Mouse (Mus musculus): Measurements from ENCODE around the gene Itga3. TPM values are rescaled to one million over a fixed set of nuclear protein-coding genes. Genes with fewer than 3 reads are reported as not detected.

Gene Itga3
- polyA plus RNA-seq, 1 experiment from 2014 or later = 12.1 TPM

DNA sequence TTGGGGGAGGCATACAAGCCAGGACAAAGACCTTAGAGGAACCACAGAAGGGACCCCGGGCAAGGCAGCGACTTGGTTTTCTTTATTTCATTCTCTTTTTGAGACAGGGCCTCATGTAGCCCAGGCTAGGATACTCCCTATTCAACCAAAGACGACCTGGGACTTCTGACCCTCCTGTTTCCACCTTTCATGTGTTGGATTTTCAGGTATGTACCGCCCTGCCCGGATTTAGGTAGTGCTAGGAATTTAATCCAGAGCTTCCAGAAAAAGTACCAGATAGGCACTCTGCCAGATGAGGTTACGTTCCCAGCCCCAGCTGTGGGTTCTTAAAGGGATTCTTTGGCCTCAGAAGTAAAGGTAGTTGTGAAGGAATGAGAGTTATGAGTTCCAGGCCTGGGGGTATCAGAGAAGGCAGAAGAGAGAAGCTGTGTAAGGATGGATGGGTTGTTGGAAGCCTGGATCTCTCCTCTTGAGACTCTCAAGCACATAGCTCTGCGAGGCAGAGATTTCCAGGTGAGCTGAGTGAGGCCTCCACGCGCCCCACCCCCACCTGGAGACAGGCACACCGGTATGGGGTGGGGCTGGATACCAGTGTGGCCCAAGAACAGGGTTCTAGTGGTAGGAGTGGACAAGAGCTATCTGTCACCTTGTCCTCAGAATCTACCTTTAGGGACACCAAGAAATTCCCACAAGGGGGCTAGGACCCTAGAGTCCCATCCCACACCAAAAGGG lies 7.2 kb downstream of the Itga3 start:
- Histone ChIP-seq H3K9me3 (replicated peaks) (0 out of 2 replicates have a peak, but pooled peaks cover 3% of the 10 kb centered on the region), H3K4me3 (no peak overlapping the region), H3K4me2 (no peak overlapping the region), H3K4me1 (replicated peaks) (peaks cover 58% of the 10 kb centered on the region), H3K27me3 (replicated peaks) (no peaks in the 10 kb centered on the region), H3K9ac (no peak overlapping the region), H3K27ac (ENCODE audit: poor library complexity, severe bottlenecking) (peak overlapping the region; percentile 88; the same call in 1 of the 2 replicates), H3K36me3 (peaks cover 19% of the 10 kb centered on the region)
- ATAC-seq (ENCODE audit: insufficient number of reproducible peaks, low FRiP score) = no peak
- 78% methylated on average over 10 of the region's 10 CpGs for WGBS

DNA sequence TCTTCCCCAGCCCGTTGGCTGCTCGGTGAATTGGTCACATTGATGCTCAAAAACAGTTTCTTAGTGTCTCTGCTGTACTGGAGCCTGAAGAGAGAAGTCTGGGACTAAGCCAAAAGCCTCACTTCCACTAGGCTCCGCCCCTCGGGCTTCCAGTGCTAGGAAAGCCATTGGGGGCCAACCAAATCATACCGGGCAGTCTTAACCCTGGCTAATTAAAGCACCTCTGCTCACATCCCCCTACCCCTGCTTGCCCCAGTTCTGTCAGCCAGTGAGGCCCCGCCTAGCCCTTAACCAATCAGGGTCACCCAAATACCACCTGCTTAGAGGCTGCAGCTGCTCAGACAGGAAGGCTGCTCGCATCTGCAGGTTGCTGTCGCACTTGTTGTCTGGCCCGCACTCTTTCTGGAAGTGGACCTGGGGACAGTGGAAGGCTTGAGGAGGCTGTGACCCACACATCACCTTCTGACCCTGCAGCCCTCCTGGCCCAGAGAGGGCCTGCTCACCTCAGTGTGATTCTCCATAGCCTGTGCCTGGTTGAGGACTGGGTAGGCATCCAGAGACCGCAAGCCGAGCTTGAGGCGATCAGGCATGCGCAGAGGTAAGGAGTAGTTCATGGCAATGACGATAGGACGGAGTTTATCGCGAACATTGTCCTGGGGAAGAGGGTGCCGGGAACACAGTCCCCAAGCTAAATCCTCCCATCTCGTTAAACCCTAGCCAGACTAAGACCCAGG lies 19.7 kb downstream of the Itga3 start:
- Histone ChIP-seq H3K36me3 (peaks cover 72% of the 10 kb centered on the region), H3K9me3 (replicated peaks) (no peaks in the 10 kb centered on the region), H3K4me2 (no peak overlapping the region), H3K27ac (ENCODE audit: poor library complexity, severe bottlenecking) (no peak overlapping the region), H3K4me3 (no peak overlapping the region), H3K9ac (no peak overlapping the region), H3K4me1 (replicated peaks) (peaks cover 5% of the 10 kb centered on the region), H3K27me3 (replicated peaks) (peaks cover 11% of the 10 kb centered on the region)
- ATAC-seq (ENCODE audit: insufficient number of reproducible peaks, low FRiP score) = no peak
- 44% methylated on average over 19 of the region's 19 CpGs for WGBS

DNA sequence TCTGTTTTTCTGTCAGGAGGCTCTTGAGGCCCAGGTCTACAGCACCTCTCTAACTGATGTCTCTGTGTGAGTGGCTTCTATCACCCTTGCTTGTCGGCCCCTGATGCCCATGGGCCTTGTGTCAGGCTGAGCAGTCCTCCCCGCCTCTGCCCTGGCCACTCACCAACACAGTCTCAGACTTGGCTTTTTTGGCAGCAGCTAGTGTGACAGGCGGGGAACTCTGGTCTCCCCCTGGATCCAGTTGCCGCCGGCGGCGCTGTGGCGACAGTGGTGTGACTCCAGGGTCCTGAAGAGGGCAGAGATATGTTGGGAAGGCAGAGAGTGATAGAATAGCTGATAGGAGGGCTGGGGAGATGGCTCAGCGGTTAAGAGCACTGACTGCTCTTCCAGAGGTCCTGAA lies 23.5 kb downstream of the Itga3 start:
- Histone ChIP-seq H3K4me3 (no peak overlapping the region), H3K9ac (no peak overlapping the region), H3K27ac (ENCODE audit: poor library complexity, severe bottlenecking) (no peak overlapping the region), H3K9me3 (replicated peaks) (no peaks in the 10 kb centered on the region), H3K27me3 (replicated peaks) (peaks cover 10% of the 10 kb centered on the region), H3K36me3 (peaks cover 47% of the 10 kb centered on the region), H3K4me2 (no peak overlapping the region), H3K4me1 (replicated peaks) (peaks cover 5% of the 10 kb centered on the region)
- 56% methylated on average over 9 of the region's 9 CpGs for WGBS
- no peak for ATAC-seq (ENCODE audit: insufficient number of reproducible peaks, low FRiP score)

- no peaks in the 10 kb centered on the region; the same call in 1 of the 2 replicates for H3K27me3 ChIP-seq (replicated peaks)
- H3K4me1 ChIP-seq (replicated peaks) = no peaks in the 10 kb centered on the region
- peaks cover 20% of the 10 kb centered on the region; the same call in 1 of the 2 replicates for H3K36me3 ChIP-seq
- H3K27ac ChIP-seq (ENCODE audit: poor library complexity, severe bottlenecking) = no peak overlapping the region
- no peak overlapping the region for H3K9ac ChIP-seq
- no peak overlapping the region for H3K4me3 ChIP-seq
- H3K4me2 ChIP-seq = no peak overlapping the region
- 59% methylated on average over 9 of the region's 9 CpGs for WGBS
- no peak for ATAC-seq (ENCODE audit: insufficient number of reproducible peaks, low FRiP score)
- H3K9me3 ChIP-seq (replicated peaks) = no peaks in the 10 kb centered on the region
Observed at GRCm38 (mm10) chr11:95046980-95047680, 29.5 kb downstream of the Itga3 start.

- Histone ChIP-seq H3K27me3 (replicated peaks) (no peaks in the 10 kb centered on the region; the same call in 1 of the 2 replicates), H3K9me3 (replicated peaks) (no peaks in the 10 kb centered on the region), H3K36me3 (peaks cover 14% of the 10 kb centered on the region), H3K27ac (ENCODE audit: poor library complexity, severe bottlenecking) (no peak overlapping the region), H3K4me3 (no peak overlapping the region), H3K4me1 (replicated peaks) (peaks cover 14% of the 10 kb centered on the region; the same call in 1 of the 2 replicates), H3K9ac (no peak overlapping the region), H3K4me2 (no peak overlapping the region)
- 54% methylated on average over 12 of the region's 13 CpGs for WGBS
- ATAC-seq (ENCODE audit: insufficient number of reproducible peaks, low FRiP score) = no peak
Observed at GRCm38 (mm10) chr11:95044185-95044870, 32.3 kb downstream of the Itga3 start.

GRCm38 (mm10) chr11:95043608-95044007 lies 33.0 kb downstream of the Itga3 start:
- Histone ChIP-seq H3K36me3 (peaks cover 21% of the 10 kb centered on the region), H3K9ac (no peak overlapping the region), H3K4me1 (replicated peaks) (peaks cover 14% of the 10 kb centered on the region; the same call in 1 of the 2 replicates), H3K9me3 (replicated peaks) (no peaks in the 10 kb centered on the region), H3K4me3 (no peak overlapping the region), H3K4me2 (no peak overlapping the region), H3K27ac (ENCODE audit: poor library complexity, severe bottlenecking) (no peak overlapping the region), H3K27me3 (replicated peaks) (no peaks in the 10 kb centered on the region; the same call in 1 of the 2 replicates)
- WGBS = 45% methylated on average over 7 of the region's 7 CpGs
- ATAC-seq (ENCODE audit: insufficient number of reproducible peaks, low FRiP score) = no peak

DNA sequence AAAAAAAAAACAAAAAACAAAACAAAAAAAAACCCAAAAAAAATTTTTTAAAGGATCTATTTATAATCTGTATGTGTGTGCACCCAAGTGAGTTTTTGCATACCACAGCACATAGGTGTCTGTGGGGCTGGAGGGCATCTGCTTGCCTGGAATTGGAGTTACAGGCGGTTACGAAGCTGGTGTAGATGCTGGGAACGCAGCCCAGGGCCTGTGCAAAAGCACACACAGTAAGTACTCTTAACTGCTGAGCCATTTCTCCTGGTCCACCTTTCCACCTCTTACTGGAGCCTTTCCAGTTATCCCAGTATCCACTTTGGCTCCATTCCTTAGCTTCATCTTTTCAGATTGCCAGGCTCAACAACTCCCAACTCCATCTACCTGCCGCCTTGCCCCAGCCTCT lies 33.5 kb downstream of the Itga3 start:
- no peak overlapping the region for H3K27ac ChIP-seq (ENCODE audit: poor library complexity, severe bottlenecking)
- 78% methylated on average over 4 of the region's 4 CpGs for WGBS
- H3K9ac ChIP-seq = no peak overlapping the region
- H3K27me3 ChIP-seq (replicated peaks) = no peaks in the 10 kb centered on the region; the same call in 1 of the 2 replicates
- peaks cover 26% of the 10 kb centered on the region for H3K36me3 ChIP-seq
- H3K4me2 ChIP-seq = no peak overlapping the region
- H3K4me3 ChIP-seq = no peak overlapping the region
- H3K9me3 ChIP-seq (replicated peaks) = no peaks in the 10 kb centered on the region
- ATAC-seq (ENCODE audit: insufficient number of reproducible peaks, low FRiP score) = no peak
- peaks cover 14% of the 10 kb centered on the region; the same call in 1 of the 2 replicates for H3K4me1 ChIP-seq (replicated peaks)

DNA sequence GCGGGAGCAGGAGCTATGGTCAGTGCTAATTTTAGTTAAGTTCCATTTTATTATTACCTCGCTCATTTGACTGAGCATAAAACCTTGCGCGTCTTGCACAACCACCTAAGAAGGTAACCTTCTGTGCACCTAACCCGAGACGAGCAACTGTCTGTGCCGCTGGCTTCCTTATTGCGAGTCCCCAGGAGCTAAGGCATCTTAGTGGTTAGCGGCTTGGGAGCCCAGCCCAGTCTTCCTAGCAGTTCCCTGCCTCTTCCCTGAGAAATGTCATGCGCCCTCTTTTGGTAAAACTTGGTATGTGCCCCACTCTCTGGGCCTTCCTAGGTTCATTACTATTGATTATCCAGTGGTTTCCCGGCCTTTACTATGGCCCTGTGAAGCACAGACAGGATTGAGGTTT lies 34.5 kb downstream of the Itga3 start:
- Histone ChIP-seq H3K4me3 (peak overlapping the region; percentile 75), H3K9ac (peak overlapping the region; percentile 48), H3K4me2 (peak overlapping the region; percentile 88), H3K9me3 (replicated peaks) (no peaks in the 10 kb centered on the region), H3K27me3 (replicated peaks) (no peaks in the 10 kb centered on the region; the same call in 1 of the 2 replicates), H3K4me1 (replicated peaks) (peaks cover 14% of the 10 kb centered on the region; the same call in 1 of the 2 replicates), H3K36me3 (peaks cover 36% of the 10 kb centered on the region), H3K27ac (ENCODE audit: poor library complexity, severe bottlenecking) (no peak overlapping the region)
- 0 out of 2 replicates have a peak, but pooled peaks have one; percentile 26 for ATAC-seq (ENCODE audit: insufficient number of reproducible peaks, low FRiP score)
- WGBS = 2% methylated on average over 11 of the region's 11 CpGs

- Histone ChIP-seq H3K4me1 (replicated peaks) (peaks cover 14% of the 10 kb centered on the region; the same call in 1 of the 2 replicates), H3K36me3 (peaks cover 45% of the 10 kb centered on the region), H3K4me2 (peak within 1 kb of the TSS; percentile 88), H3K9ac (peak within 1 kb of the TSS; percentile 90), H3K9me3 (replicated peaks) (no peaks in the 10 kb centered on the region), H3K27me3 (replicated peaks) (peaks cover 5% of the 10 kb centered on the region; the same call in 1 of the 2 replicates), H3K4me3 (peak within 1 kb of the TSS; percentile 75), H3K27ac (ENCODE audit: poor library complexity, severe bottlenecking) (peak within 1 kb of the TSS; percentile 73)
- peak; percentile 97 for ATAC-seq (ENCODE audit: insufficient number of reproducible peaks, low FRiP score)
- under 1% methylated on average over 41 of the region's 41 CpGs for WGBS
Observed at GRCm38 (mm10) chr11:95041139-95041609, 35.4 kb downstream of the Itga3 start, which contains the start of gene Pdk2. TSS of gene Pdk2 (minus strand) at chr11:95041354.

DNA sequence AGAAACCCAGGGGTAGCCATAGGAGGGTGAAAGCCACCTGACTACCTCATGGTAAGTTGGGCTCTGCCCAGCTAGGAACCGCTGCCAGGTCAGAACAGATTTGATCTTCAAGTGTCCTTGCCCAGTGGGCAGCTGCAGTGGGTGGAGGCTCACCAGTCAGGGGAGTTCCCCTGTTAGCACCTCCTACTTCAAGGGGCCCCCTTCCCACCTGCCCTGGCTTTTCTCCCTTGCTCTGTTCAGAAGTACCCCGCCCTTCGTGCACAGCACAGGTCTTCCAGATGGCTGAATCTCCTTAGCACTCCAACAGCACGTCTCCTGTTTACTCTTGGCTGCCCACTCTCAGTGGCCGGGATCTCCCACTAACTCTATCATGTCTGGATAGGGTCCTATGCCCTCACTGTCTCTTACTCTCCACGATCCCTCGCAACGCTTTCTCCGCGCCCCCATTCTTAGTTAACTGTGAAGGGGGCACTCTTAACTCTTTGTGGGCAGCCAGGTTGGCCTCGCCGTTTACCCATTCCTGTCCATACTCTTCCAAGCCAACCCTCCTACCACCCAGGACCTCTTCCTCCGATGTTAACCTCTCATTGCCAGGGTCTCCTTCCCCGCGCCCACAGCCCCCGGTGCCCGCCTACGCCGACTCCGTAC lies 36.0 kb downstream of the Itga3 start:
- ATAC-seq (ENCODE audit: insufficient number of reproducible peaks, low FRiP score) = peak; percentile 63
- Histone ChIP-seq H3K9ac (peak overlapping the region; percentile 90), H3K9me3 (replicated peaks) (no peaks in the 10 kb centered on the region), H3K27me3 (replicated peaks) (peaks cover 11% of the 10 kb centered on the region), H3K4me2 (peak overlapping the region; percentile 88), H3K4me1 (replicated peaks) (peaks cover 14% of the 10 kb centered on the region; the same call in 1 of the 2 replicates), H3K4me3 (peak overlapping the region; percentile 75), H3K36me3 (peaks cover 48% of the 10 kb centered on the region), H3K27ac (ENCODE audit: poor library complexity, severe bottlenecking) (peak overlapping the region; percentile 73)
- under 1% methylated on average over 20 of the region's 20 CpGs for WGBS

Data from heart, embryonic 12.5 days (tissue).